Mouse (Mus musculus): Measurements from ENCODE around the gene Fam185a. TPM values are rescaled to one million over a fixed set of nuclear protein-coding genes. Genes with fewer than 3 reads are reported as not detected.
A peak's percentile ranks its signal among the peaks of the same experiment; 100 is the strongest.

Gene Fam185a
- total RNA-seq, 2 experiments from 2014 or later: 5.9 to 6.5 TPM

- intact Hi-C loops (cut with DNase I; ENCODE audit: low total_unique reads): no loop called here
- DNase-seq: no peak
Observed at GRCm38 (mm10) chr5:21414116-21414820, 10.5 kb upstream of the Fam185a start.

DNA sequence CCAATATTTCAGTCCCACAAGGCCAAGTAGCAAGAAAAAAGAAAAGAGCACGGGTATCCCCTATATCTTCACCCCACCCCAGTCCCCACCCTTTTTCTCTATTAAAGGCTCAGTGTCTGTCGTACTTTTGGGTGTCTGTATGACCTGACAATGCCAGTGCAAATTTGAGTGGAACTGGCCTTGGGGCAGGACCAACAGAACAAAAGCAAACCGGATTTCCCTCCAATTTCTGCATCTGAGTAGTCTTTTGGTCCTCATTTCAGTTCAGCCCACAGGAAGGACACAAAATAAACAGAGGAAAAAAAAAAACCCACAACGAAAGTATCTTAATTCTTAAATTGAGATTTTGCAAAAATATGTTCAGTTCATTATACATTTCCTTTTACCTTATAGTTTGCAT lies 6.1 kb upstream of the Fam185a start:
- no peak for DNase-seq
- intact Hi-C loops (cut with DNase I; ENCODE audit: low total_unique reads): no loop called here

DNA sequence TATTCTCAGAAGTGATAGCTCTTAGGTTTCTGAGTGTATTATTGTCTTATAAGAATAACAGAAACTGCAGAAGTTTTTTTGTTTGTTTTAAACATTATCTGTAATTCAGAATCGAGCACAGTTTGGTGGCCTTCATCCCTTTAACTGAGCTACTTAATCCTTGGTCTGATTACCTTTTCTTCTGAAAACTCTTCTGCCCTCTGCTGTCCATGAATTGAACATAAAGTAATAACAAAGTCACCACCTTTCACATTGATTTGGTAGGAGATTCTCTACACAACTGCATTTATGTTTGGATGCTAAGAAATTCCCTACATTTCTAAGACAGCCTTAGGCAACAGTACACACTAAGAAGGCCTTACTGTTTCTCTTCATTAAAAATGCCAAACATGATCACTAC lies 4.1 kb upstream of the Fam185a start:
- no peak for DNase-seq
- intact Hi-C loops (cut with DNase I; ENCODE audit: low total_unique reads): loop anchor here (5.0 kb wide), 2 partner anchors 93 to 148 kb away; no protein-coding TSS in a partner anchor

DNA sequence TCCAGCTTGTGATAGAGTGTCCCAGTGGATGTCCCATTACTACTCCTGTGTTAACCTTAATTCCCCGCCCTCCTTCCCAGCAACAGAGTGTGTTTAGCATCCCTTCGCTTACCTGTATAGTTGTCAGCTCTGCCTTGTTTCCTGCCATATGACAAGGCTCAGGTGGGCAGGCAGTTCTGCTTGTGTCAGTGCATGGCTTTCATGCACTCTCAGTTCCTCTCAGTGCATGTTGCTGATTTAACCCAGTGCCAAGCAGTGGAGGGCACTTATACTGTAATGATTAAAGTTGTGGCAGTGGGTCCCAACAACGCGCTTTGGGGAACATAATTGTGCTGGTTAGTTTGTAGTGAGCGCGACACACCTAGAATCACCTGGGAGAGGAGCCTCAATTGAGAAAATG lies 1.9 kb downstream of the Fam185a start:
- intact Hi-C loops (cut with DNase I; ENCODE audit: low total_unique reads): loop anchor here (5.0 kb wide), 1 partner anchor 216 kb away; no protein-coding TSS in a partner anchor
- DNase-seq: no peak

DNA sequence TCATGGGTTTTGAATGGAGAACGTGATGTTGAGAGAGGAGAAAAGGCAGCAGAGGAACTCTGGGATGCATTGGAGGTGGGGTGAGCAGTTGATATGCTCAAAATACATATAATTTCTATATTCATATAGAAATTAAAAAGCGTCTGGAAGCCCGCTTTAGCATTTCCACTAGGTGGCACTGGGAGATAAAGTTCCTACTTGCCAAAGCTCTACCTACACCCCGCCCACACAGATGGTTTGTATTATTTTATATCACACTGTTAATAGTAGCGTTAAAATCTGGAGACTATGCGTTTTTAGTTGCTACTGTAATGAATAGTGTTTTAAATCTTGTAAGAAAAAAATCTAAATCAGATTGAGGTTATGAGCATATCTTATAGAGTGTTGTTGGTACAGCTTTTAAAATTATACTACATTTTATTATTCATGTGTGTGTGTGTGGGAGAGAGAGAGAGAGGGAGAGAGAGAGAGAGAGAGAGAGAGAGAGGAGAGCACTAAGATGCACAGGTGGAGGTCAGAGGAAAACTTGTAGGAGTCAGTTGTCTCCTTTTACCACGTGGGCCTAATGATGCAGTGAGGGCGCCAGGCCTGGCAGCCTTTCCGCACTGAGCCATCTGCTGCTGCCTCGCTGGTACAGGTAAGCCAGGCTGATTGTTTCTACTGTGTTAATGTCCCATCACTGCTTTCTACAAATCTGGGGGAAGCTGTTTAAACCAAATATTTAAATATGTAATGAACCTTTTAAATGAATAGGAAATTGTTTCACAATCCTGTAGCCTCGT lies 9.6 kb downstream of the Fam185a start:
- no peak for DNase-seq

GRCm38 (mm10) chr5:21436471-21436975 lies 11.8 kb downstream of the Fam185a start:
- intact Hi-C loops (cut with DNase I; ENCODE audit: low total_unique reads): no loop called here

More for the DNA sequence above, 9.6 kb downstream of the Fam185a start:
- intact Hi-C loops (cut with DNase I; ENCODE audit: low total_unique reads): loop anchor here (5.0 kb wide), 1 partner anchor 153 kb away; no protein-coding TSS in a partner anchor

DNA sequence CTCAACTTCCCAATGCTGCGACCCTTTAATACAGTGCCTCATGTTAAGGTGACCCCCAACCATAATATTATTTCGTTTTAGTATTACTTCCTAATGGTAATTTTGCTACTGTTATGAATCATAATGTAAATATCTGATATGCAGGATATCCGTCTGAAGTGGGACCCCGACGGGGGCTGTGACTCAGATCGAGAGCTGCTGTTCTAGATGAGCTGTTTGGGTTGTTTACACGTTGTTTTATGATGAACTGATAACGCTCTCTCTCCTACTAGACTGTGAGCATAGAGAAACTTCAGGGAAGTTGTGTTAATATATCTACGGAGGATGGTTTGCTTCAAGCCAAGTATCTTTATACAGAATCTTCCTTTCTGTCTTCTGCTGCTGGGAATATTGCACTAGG lies 13.7 kb downstream of the Fam185a start:
- DNase-seq: no peak
- intact Hi-C loops (cut with DNase I; ENCODE audit: low total_unique reads): no loop called here

More at GRCm38 (mm10) chr5:21436471-21436975, 11.8 kb downstream of the Fam185a start:
- no peak for DNase-seq

GRCm38 (mm10) chr5:21439446-21440110 lies 14.8 kb downstream of the Fam185a start:
- no peak for DNase-seq
- intact Hi-C loops (cut with DNase I; ENCODE audit: low total_unique reads): no loop called here

GRCm38 (mm10) chr5:21440833-21441530 lies 16.2 kb downstream of the Fam185a start:
- DNase-seq: peak; percentile 47
- intact Hi-C loops (cut with DNase I; ENCODE audit: low total_unique reads): no loop called here

DNA sequence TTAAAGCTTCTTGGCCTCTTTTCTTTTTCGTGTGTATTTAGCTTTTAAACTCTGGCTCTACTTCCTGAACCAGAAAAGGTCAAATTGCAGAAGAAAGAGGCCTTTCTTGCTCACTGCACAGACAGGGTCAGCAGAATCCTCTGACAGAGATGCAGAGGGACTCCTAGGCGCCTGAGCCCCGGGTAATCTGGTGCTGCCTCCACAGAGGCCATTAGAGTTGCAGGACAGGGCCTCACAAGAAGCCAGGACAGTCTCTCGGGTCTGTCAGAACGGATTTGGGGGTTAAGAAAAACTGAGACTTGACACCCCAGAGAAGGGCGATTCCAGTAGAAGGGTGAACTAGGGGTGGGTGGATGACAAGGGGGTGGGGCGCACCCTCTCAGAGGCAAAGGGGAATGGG lies 42.6 kb downstream of the Fam185a start:
- no peak for DNase-seq
- intact Hi-C loops (cut with DNase I; ENCODE audit: low total_unique reads): no loop called here

DNA sequence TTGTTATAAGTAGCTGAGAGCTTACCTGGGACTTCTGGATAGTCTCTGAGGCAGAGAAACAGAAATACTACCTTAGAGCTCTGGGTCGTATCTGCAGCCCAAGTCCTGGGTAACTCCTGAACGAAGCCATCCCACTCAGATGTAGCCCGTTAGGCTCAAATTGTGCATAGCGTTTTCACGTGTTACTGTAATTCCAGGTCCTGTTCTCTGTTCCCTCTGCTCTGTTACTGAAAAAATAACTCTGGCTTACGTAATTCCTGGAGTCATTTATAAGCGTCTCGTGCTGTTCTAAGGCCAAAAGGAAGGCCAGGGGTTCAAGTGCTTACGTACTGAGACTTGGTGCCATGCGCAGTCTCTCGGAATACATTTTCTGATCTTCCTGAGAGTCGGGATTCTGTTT lies 43.3 kb downstream of the Fam185a start:
- intact Hi-C loops (cut with DNase I; ENCODE audit: low total_unique reads): no loop called here
- no peak for DNase-seq

- intact Hi-C loops (cut with DNase I; ENCODE audit: low total_unique reads): no loop called here
- no peak for DNase-seq
Observed at GRCm38 (mm10) chr5:21478428-21478827, 53.7 kb downstream of the Fam185a start.

DNA sequence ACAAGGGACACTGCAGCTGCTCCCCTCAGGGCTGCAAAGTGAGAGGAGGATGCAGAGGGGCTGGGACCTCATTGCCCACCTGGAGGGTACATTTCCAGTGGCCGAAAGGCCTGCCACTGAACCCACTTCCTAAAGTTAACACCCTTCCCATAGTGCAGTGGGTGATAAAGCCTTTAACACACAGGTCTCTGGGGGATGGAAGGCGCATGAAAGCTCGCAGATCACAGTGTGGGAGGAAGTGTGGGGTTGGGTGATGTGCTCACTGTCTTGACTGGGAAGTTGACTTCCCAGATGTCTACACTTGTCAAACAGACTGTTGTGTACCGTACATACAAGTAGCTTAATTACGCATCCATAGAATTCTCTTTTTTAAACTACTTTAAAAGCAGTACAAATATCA lies 55.0 kb downstream of the Fam185a start:
- DNase-seq: no peak
- intact Hi-C loops (cut with DNase I; ENCODE audit: low total_unique reads): no loop called here

DNA sequence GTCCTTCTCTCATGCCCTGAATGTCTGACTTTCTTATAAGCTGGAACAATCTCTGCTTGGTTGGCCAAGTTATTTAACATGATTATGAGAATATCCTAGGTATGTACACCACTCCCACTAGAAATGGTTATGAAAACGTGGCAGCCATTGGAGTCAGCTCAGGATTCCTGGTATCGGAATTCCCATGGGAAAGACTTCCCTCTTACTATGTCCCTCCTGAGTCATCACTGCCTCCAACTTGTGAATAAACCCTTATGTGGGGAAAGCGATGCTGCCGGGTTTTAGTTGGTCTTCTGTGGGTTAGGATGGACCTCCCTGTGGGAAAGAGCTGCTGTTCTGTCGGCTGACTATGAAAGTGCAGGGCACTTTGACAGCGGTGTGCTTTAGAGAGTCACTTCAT lies 56.8 kb downstream of the Fam185a start:
- intact Hi-C loops (cut with DNase I; ENCODE audit: low total_unique reads): no loop called here
- no peak for DNase-seq

GRCm38 (mm10) chr5:21482446-21483222 lies 57.9 kb downstream of the Fam185a start:
- intact Hi-C loops (cut with DNase I; ENCODE audit: low total_unique reads): no loop called here
- DNase-seq: no peak

DNA sequence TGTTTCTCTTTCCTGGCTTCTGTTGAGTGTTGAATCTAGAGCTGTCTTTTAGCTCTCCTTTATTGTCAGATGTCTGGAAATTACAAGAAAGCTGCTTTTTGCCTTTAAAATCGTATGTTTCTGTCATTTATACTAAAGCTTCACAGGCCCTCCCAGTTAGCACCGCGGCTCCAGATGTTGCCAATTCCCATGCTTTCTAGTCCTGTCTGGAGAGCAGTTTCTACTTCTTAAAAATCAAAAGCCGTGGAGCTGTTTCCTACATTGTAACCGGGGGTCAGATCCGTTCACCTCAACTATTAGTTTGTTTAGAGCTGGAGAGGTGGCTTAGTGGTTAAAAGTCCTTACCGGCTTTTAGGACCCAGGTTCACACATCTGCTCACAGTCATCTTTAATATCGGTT lies 58.5 kb downstream of the Fam185a start:
- intact Hi-C loops (cut with DNase I; ENCODE audit: low total_unique reads): no loop called here
- no peak for DNase-seq

- DNase-seq: no peak
- intact Hi-C loops (cut with DNase I; ENCODE audit: low total_unique reads): no loop called here
Observed at GRCm38 (mm10) chr5:21485197-21485829, 60.6 kb downstream of the Fam185a start.

DNA sequence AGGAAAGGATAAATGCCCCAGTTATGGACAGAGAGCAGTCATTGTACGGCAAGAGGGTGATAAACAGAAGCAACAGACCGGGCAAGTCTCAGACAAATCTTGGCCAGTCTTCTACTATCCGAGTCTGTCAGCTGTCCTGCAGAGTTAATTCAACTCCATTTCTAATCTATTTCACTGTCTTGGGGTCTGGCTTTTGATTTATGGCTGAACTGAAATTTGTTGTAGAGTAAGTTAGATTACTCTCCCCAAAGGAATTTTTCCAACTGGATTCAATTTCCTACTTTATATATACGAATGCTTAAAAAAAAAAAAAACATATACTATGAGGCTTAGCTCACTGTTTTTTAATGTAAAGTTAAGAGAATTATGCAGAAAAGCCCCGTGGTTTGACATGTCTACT lies 62.0 kb downstream of the Fam185a start:
- DNase-seq: no peak
- intact Hi-C loops (cut with DNase I; ENCODE audit: low total_unique reads): no loop called here
